Mouse (Mus musculus) lung, postnatal 10 days (tissue): ENCODE data around the gene Itga7.
"Not testable (repeated sequence)": the region's sequence is repeated elsewhere in the genome, so short reads cannot be mapped to it uniquely, and the experiment has no call there.

ENCODE experiments used
- DNase-seq: peaks from one replicate; pipeline ENCODE4 v3.0.0; 2021

Itga7 gene

DNA sequence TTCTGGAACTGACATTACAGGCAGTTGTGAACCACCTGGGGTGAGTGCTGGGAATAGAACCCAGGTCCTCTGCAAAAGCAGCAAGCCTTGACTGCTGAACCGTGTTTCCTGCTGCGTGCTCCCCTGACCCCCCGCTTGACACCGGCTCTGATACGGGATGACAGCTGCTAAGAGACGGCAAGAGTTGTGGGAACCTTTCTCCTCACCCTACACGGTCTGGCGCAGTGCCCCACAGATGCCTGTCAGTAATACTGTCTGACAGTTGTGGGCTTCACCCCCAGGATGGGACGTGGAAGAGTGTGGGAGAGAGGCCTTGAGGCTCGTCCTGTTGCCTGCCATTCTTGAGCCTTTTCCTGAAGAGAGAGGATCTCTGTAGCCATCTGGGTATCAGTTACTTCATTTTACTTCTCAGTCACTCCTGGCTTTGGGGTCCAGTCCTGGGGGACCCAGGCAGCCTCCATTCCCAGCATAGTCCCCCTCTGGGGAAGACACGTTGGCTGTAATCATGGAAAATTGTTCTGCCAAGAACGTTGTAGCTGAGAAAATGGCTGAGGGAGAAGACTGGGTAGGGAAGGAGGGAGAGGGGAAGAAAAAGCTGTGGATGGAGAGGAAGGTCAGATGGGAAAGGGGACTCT, 4.3 kb downstream of the Itga7 start:
- no peak for DNase-seq

DNA sequence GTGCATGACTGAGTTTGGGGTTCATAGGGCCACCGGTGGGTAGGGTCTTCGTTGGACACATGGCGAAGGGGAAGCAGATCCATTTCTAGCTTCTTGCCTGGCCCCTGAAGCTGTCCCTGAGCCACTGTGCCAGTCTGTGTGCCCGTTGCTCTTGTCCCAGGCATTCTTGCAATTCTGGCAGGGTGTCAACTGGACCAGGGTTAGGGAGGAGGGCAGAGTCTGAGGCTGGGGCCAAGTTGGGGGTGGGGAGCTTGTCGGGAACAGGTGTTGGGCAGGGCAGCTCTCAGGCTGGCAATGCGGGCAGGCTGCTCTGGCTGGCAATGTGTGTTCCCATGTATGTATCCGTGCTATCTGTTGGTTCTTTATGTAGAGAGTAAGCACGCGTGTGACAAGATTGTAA, 4.8 kb downstream of the Itga7 start:
- DNase-seq, result peak; percentile 69

DNA sequence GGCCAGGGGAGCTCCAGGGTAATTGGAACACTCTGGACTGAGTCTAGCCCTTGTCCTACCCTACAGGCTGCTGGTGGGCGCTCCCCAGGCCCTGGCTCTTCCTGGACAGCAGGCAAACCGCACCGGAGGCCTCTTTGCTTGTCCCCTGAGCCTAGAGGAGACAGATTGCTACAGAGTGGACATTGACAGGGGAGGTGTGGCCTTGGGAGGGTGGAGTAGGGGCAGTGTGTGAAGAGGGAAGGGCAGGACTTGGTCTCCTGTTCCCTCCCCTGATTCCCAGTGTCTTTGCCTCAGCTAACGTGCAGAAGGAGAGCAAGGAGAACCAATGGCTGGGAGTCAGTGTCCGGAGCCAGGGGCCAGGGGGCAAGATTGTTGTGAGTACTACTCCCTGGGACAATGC, 5.4 kb downstream of the Itga7 start:
- peak; percentile 18 for DNase-seq

DNA sequence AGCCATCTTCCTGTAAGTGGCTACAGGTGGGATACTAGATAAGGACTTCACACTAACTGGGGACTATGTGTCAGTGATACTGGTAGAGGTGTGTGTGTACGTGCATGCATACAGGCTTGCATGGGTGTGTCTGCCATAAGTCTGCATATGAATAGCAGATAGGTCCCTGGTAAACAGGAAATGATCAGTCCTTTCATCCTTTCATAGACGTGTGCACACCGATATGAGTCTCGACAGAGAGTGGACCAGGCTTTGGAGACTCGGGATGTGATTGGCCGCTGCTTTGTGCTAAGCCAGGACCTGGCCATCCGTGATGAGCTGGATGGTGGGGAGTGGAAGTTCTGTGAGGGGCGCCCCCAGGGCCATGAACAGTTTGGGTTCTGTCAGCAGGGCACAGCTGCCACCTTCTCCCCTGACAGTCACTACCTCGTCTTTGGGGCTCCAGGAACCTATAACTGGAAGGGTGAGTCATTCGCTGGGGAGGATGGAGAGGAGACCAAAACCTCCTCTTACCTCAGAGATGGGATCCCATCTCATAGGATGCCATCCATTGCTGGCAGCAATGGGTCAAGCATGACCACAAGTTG, 7.0 kb downstream of the Itga7 start:
- DNase-seq, result no peak

DNA sequence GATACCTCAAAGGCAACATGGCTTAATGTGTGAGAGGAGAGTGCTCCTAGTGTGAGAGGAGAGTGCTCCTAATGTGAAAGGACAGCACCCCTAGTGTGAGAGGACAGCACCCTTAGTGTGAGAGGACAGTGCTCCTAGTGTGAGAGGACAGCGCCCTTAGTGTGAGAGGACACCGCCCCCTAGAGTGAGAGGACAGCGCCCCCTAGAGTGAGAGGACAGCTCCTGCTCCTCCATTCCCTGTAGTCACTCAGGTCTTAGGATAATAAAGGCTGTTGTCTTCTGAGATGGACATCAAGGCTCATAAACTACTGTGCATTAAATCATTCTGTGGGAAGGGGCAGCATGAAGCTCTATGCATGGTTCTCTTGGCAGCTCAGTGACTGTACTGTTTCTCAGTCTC, 12.1 kb downstream of the Itga7 start:
- DNase-seq, result peak; percentile 56

DNA sequence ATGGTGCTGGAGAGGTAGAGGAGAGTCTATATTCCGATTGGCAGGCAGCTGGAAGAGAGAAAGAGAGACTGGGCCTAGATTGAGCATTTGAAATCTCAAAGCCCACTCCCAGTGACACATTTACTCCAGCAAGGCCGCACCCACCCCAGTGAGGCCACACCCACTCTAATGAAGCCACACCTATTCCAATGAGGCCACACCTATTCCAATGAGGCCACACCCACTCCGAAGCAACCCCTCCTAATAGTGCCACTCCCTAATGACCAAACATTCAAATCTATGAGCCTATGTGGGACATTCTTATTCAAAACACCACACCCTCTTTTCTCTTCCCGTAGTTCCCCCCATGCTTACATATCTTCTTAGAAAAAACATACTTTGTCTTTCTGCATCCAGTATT, 13.9 kb downstream of the Itga7 start:
- DNase-seq, result no peak

DNA sequence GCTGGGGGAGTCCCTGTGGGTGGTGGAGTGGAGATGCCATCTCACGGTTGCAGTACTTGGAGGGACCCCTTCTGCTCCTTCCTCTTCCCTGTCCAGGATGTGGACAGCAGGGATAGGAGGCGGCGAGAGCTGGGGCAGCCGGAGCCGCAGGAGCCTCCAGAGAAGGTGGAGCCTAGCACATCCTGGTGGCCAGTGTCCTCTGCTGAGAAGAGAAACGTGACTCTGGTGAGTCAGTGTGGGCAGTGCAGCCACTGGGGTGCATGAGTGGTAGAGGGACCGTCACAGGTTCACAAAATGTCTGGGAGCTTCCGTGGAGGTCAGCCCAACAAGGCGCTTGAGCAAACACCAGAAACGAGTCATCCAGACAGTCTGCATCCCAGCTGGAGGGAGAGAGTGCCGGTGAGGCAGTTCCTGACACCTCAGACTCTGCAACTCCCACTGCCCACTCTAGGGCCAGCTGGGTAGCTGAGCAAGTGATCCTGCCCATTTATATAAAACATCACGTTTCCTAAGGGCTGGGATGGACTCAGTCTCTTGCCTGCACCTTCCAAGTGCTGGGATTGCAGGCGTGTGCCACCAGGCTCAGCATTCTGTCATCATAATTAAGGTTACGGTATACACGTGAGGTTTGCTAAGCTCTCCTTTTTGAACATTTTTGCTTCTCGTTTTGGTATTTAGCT, 16.7 kb downstream of the Itga7 start:
- no peak for DNase-seq

DNA sequence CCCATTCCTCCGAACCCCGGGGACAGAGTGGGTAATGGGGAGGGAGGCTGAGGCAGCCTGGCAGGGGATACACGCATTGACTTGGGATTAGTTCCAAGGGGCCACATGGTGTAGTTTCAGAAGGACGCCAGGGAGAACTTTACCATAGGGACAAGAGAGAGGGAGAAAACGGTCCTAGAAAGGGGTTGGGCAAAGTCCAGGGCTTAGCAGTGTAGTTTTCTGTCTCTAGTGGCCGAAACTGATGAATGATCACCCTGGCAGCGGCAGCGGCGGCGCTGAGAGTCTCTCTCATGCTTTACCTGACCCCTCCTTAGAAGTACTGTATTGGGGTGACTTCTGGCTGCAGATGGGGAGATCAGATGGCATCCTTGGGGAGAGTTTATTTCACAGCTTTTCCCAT, 24.7 kb downstream of the Itga7 start:
- no peak for DNase-seq

DNA sequence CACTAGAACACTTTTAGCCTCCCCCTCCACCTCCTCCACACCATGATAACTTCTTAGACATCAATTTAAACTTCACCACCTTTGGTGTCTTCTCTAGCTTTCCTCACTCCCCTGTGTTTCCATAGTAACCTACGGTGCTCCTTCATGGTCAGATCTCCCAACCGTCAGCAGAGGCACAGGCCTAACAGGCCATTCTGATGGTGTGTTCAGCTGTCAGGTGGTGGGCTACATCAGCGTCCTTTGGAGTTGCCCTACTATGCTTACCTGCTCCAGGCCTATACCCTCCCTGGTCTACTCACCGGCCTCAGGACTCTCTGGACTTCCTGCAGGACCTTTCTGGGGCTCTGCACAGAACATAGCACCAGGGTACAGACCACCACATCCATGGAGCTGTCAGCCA, 26.5 kb downstream of the Itga7 start:
- DNase-seq, result no peak

DNA sequence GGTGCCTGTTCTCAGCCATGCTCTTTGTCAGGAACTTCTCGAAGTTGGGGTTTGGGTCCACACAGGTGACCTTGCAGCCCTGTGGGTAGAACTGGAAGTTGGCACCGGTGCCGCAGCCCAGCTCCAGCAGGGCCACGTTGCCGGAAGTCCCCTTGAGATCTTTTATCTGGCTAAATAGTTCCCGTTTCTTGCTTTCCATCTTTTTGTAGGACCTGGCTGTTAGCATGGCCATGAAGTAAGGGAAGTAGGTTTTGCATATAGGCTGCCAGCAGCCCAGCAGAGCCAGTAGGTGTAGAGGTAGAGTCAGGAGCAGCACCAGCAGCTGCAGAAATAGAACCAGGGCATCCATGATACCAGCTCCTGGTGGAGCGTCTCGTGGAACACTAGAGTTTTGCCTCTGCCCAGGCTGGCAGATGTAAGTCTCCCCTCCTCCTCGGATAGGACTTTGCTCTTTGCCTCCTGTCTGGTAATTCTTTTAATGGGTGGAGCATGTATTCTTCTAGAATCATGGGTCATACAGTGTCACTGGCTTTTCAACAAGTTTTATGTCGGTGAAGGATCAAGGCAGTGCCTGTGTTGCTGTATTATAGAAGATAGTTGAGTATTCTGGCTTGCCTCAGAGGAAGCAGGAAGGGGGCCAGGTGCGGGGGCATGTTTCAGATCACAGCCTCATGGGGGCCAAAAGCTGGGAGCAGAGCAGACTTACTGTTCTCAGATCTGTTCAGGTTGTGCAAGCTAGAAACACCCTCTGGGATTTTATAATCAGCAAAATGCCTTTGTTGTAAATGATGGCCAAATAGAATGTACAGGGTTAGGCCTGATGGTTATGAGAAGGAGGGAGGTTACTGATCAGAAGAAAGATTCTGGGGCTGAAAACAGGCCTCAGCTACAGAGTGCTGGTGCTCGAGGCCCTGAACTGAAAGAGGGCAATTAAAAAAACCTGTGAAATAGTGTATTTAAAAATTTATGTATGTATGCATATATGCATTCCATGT, 27.3 kb downstream of the Itga7 start, which contains the start of gene Mettl7b:
Gene Mettl7b, minus strand, starts transcription at position 399 of the 995 bp plus-strand sequence.
- DNase-seq, result no peak

DNA sequence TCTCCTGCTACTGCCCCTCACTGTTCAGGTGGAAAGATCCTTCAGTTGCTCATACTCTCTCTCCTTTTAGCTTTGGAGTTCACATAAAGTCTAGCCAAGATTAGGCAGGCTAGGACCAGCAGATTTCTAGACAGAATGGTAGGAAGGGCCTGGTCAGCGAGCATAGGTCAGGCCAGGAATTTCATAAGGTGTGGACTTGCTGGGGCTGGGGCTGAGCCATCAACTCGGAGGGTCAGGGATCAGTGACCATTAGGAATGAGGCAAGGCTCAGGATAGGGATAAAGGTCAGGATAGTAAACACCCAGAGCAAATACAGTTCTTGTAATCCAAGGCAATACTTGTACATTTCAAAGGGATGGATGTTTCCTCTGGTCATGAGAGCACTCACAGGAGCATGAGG, 31.3 kb downstream of the Itga7 start:
- DNase-seq, result no peak

DNA sequence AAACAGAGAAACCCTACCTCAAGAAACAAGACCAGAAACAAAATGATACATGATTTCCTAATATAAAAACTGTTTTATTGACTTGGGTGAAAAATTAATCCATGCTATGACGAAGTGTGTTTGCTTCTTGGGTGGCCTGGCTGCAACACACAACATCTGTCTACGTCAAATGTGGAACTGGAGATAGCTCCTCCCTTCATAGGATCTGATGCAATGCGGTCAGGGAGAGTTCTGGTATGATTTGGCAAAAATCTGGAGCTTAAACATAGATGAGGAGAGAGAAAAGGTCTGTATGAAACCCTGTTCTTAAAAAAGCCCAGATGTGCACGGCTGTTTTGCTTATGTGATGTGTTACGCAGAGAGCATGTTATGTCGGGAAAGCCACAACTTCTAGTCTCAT, 32.3 kb downstream of the Itga7 start:
- DNase-seq, result no peak

DNA sequence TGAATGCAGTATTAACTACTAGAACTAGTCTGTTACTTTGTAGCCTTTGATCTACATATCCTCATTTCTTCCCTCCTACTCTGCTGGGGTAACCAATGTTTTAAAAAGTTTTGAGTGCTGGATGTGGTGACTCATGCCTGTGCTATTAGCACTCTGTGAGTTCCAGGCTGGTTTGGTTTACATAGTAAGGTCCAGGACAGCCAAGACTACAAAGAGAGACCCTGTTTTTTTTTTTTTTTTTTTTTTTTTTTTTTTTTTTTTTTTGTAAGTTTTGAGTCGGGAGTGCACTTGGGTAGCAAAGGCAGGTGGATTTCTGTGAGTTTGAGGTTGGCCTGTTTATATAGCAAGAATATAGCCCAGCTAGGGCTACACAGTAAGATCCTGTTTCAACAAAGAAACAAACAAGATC, 34.7 kb downstream of the Itga7 start:
- peak; percentile 33 for DNase-seq

DNA sequence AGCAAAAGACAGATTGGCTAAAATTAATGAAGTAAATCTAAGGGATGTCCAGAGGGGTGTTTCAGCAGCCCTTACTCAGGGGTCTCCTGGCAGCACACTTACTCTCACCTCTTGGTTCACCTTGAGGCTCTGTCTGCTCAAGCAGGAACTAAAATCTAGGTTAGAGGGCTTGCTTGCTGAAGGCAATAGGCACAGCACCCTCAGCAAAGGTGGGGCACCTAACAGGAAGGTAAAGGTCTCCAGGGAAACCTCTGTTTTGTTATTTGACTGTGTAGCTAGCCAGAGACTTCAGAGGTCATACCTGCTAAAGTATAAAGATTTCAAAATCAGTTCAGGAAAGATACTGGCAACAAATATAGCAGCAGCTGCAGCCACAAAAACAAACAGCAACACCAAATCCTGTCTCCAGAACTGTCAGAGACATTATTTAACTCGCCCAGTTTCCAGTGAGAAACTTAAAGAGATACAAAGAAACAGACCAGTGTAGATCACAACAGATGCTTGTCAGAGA, 37.2 kb downstream of the Itga7 start:
- DNase-seq, result no peak

DNA sequence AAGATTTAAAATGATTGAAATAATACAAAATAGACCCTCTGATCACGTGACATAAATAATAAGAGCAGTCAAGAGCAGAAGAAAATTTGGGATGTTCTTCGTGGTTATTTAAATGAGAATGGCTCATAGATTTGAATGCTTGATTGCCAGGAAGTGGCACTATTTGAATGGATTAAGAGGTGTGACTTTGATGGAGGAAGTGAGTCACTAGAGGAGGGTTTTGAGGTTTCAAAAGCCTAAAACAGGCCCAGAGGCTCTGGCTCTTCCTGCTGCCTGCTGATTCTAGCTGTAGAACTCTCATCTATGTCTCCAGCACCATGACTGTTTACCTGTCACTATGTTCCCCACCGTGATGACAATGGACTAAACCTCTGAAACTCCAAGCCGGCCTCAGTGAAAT, 39.2 kb downstream of the Itga7 start:
- no peak for DNase-seq

DNA sequence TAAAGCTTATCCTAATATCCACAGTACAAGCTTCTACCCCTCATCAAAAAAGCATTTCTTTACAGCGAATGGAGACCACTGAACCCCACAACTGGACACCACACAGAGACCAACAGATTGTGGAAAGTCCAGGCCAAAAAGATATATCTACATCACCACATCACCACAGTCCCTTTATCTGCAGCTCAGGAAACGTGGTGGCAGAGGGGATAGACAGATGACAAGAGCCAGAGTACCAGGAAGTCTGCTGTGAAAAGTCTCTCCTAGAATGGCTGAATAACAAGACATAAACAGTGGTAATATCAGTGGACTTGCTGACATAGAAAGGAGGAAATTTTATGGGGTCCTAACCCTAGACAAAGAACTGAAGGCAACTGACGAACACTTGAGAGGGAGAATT, 42.8 kb downstream of the Itga7 start:
- no peak for DNase-seq

DNA sequence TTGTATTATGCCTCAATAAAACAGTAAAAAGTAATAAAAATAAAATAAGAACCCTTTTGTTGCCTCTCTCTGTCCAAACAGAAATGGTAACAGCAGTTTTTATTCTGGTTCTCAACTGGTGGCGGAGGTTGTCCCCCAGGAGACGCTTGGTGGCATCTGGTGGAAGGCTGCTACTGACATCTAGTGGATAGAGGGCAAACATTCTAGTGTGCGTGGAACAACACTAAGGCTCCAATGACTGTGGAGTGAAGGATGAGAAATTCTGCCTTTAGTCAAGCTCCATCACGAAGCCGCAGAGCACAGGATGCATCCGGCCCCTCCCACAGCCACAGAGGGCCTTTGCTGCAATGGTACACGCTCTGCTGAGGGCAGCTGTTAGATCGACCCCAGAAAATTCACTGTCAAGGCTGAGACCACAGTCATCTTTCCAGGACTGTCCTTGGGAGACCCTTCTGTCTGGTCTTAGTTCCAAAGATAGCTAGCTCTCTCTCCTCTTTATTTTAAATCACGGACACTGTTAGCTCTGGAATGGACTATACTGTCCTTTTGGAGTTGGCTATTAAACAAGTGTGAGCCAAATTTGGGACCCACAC, 44.0 kb downstream of the Itga7 start:
- peak; percentile 70 for DNase-seq

DNA sequence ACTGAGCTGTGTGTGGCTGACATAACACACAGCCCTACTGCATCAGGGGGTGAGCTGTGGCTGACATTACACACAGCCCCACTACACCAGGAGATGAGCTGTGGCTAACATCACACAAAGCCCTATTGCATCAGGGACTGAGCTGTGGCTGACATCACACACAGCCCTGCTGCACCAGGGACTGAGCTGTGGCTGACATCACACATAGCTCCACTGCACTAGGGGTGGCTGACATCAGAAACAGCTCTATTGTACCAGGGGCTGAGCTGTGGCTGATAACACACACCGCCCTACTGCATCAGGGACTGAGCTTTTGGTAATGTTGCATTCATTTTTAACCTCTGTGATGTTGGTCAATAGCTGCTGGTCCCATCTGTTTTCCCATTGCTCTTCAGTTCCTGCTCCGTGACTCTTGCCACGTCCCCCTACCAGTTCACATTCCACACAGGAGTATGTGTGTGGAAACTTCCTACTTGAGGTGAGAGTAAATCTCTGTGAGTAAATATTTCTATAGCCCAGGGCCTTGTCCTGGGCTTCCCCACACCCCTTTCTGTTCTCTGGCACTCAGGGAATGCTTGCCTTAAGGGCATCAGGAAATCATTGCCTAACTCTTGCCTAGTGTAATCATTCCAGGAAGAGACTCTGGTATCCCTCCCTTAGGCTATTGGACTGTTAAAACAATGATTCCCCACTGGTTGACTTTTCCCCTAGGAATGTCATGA, 47.2 kb downstream of the Itga7 start:
- peak; percentile 13 for DNase-seq

DNA sequence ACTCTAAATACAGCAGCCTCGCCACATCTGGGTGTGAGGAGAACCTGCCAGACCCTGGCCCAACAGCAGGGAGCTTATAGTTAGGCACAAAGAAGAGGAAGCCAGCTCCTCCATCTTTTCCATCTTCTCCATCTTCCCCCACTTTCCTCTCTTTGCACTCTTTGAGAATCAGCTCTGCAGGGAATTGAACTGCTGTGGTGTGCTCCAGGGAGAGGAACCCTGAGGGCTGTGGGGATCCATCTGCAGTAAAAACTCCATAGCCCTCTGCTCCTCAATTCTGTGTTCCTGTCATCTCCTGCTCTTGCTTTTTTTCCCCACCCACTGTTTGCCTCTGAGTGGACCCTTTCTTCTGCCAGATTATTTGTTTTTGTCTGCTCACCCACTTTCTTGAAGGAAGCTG, 55.5 kb downstream of the Itga7 start, which contains the start of gene Olfr9:
Gene Olfr9, plus strand, starts transcription at position 301 of the 400 bp plus-strand sequence.
- DNase-seq, result not testable (repeated sequence)

DNA sequence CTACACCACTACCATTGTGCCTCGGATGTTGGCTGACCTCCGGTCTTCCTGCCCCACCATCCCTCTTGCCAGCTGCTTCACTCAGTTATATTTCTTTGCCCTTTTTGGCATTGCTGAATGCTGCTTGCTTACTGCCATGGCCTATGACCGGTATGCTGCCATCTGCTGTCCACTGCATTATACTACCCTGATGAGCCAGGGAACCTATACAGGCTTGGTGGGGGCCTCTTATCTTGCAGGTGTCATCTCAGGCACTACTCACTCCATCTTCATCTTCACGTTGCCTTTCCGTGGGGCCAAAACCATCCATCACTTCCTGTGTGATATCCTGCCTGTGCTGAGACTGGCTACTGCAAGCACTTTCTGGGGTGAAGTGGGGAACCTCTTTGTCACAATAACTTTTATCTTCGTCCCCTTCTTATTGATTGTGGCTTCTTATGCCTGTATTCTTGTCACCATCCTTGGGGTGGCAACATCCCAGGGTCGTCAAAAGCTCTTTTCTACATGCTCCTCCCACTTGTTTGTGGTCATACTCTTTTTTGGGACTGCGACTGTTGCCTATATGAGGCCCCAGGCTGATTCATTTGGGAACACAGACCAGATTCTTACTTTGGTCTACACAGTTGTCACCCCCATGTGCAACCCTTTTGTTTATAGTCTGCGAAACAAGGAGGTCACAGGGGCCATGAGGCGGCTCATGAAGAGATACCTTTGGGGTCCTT, 56.7 kb downstream of the Itga7 start:
- not testable (repeated sequence) for DNase-seq

DNA sequence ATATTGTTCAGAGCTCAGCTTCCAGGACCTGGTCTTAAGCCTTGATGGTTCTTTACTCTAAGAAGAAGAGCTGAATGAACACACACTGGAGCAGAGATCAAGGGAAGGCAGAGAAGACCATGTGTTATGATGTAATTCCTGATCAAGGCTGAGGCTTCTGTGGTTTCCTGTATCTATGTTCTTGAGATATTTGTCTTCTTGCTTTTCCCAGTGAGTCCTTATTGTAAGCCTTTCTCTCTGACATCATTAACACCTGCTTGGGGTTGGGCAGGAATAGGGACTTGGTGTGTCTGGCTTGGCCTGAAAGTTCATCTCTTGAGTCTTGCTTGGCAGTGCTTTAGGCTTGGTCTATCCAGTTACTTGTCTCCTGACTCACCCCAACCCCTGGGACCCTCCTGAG, 57.4 kb downstream of the Itga7 start:
- no peak for DNase-seq
